Mouse (Mus musculus) frontal cortex, adult 2 months (tissue): ENCODE measurements around the gene Zfp64. TPM values are rescaled to one million over a fixed set of nuclear protein-coding genes. Genes with fewer than 3 reads are reported as not detected.

ENCODE experiments used
- DNase-seq, 2 experiments: peaks; one replicate each; pipeline ENCODE4 v3.0.0; 2022; ENCODE audit warnings: low spot score in 1 of 2; ENCODE audit errors: extremely low spot score in 1 of 2
- polyA plus RNA-seq: library from polyadenylated mRNA; depleted of rRNA; stranded (reverse); fragments of >200 nt; gene quantifications from 2 replicates; pipeline ENCODE4 v1.2.3, GENCODE M21; 2012; rRNA removed

Zfp64 gene
- polyA plus RNA-seq, result 18.0 and 18.2 TPM in 2 replicates

GRCm38 (mm10) chr2:168954835-168955716, at the start of gene Zfp64:
Gene Zfp64 (minus strand): TSS chr2:168955587.
- DNase-seq, result peak; percentile 73 to 87

GRCm38 (mm10) chr2:168992642-168993420, 37.4 kb upstream of the Zfp64 start:
- DNase-seq, result peak in 1 of 2 experiments; percentile 38

GRCm38 (mm10) chr2:168990957-168991356, 35.6 kb upstream of the Zfp64 start:
- DNase-seq, result no peak

GRCm38 (mm10) chr2:168990061-168990753, 34.8 kb upstream of the Zfp64 start:
- peak in 1 of 2 experiments; percentile 75 for DNase-seq

GRCm38 (mm10) chr2:168988056-168988455, 32.7 kb upstream of the Zfp64 start:
- DNase-seq, result no peak

- DNase-seq, result no peak
Observed at GRCm38 (mm10) chr2:168987421-168987820, 32.0 kb upstream of the Zfp64 start.

GRCm38 (mm10) chr2:168981951-168982350, 26.6 kb upstream of the Zfp64 start:
- DNase-seq, result no peak

- no peak for DNase-seq
Observed at GRCm38 (mm10) chr2:168981448-168981847, 26.1 kb upstream of the Zfp64 start.

GRCm38 (mm10) chr2:168980859-168981258, 25.5 kb upstream of the Zfp64 start:
- DNase-seq, result peak; percentile 26 to 55

- DNase-seq, result peak in 1 of 2 experiments; percentile 19
Observed at GRCm38 (mm10) chr2:168979742-168980141, 24.4 kb upstream of the Zfp64 start.

- DNase-seq, result no peak
Observed at GRCm38 (mm10) chr2:168978031-168978430, 22.6 kb upstream of the Zfp64 start.

- no peak for DNase-seq
Observed at GRCm38 (mm10) chr2:168970131-168970530, 14.7 kb upstream of the Zfp64 start.

- DNase-seq, result no peak
Observed at GRCm38 (mm10) chr2:168968136-168968925, 12.9 kb upstream of the Zfp64 start.

- DNase-seq, result no peak
Observed at GRCm38 (mm10) chr2:168966525-168966924, 11.1 kb upstream of the Zfp64 start.

- DNase-seq, result no peak
Observed at GRCm38 (mm10) chr2:168964849-168965248, 9.5 kb upstream of the Zfp64 start.

- DNase-seq, result no peak
Observed at GRCm38 (mm10) chr2:168961729-168962666, 6.6 kb upstream of the Zfp64 start.

- no peak for DNase-seq
Observed at GRCm38 (mm10) chr2:168960814-168961213, 5.4 kb upstream of the Zfp64 start.

- no peak for DNase-seq
Observed at GRCm38 (mm10) chr2:168959339-168959885, 4.0 kb upstream of the Zfp64 start.
